Mouse (Mus musculus) kidney, embryonic 15.5 days (tissue): ENCODE measurements around the gene Cog5. TPM values are rescaled to one million over a fixed set of nuclear protein-coding genes. Genes with fewer than 3 reads are reported as not detected.

Experiments
- ATAC-seq: fragments of 200-750 bp; cut with Nextera tagmentation; replicated peaks from 2 replicates; pipeline ENCODE4 v1.8.0; 2017; ENCODE audit warnings: moderate TSS enrichment; ENCODE audit not compliant: low FRiP score
- H3K27ac ChIP-seq: fragments of 300-500 bp; sonication (generic); 2 replicates; pipeline ENCODE4 v1.5.1; 2015; ENCODE audit warnings: mild to moderate bottlenecking, inconsistent platforms
- H3K27me3 ChIP-seq: fragments of 300-500 bp; sonication (generic); 2 replicates; pipeline ENCODE4 v1.6.1; 2015; ENCODE audit warnings: inconsistent platforms
- H3K36me3 ChIP-seq: fragments of 300-500 bp; sonication (generic); 2 replicates; pipeline ENCODE4 v1.6.1; 2015; ENCODE audit warnings: inconsistent platforms
- H3K4me1 ChIP-seq: fragments of 300-500 bp; sonication (generic); 2 replicates; pipeline ENCODE4 v1.6.1; 2015; ENCODE audit warnings: inconsistent platforms
- H3K4me2 ChIP-seq: fragments of 300-500 bp; sonication (generic); 2 replicates; pipeline ENCODE4 v1.6.1; 2015; ENCODE audit warnings: moderate library complexity, mild to moderate bottlenecking, inconsistent platforms
- H3K4me3 ChIP-seq: fragments of 300-500 bp; sonication (generic); replicated peaks from 2 replicates; pipeline ENCODE4 v1.5.1; 2015; ENCODE audit warnings: mild to moderate bottlenecking, inconsistent platforms
- H3K9ac ChIP-seq: fragments of 300-500 bp; sonication (generic); 2 replicates; pipeline ENCODE4 v1.6.1; 2015; ENCODE audit warnings: mild to moderate bottlenecking, inconsistent platforms
- H3K9me3 ChIP-seq: fragments of 300-500 bp; sonication (generic); replicated peaks from 2 replicates; pipeline ENCODE4 v1.6.1; 2016; ENCODE audit warnings: inconsistent platforms
- WGBS: fragments of 180-500 bp; shearing (Covaris S2); methylation state at CpG from one replicate; pipeline ENCODE4 v1.1.7; 2015; ENCODE audit warnings: mixed read lengths; 5-methylcytosine and 5-hydroxymethylcytosine counted together
- polyA plus RNA-seq: library from polyadenylated mRNA; unstranded; fragments of >200 nt; fragmentation: Nextera tagmentation; extraction: Ambion mirVana; gene quantifications from 2 replicates; pipeline ENCODE4 v1.2.1, GENCODE M21; 2015

The Cog5 gene
- polyA plus RNA-seq, 1 experiment from 2014 or later = 27.9 TPM

GRCm38 (mm10) chr12:31876775-31877174 is 222.1 kb downstream of the Cog5 start:
- Histone ChIP-seq H3K4me2 (no peak overlapping the region), H3K4me3 (no peak overlapping the region), H3K27me3 (no peaks in the 10 kb centered on the region), H3K4me1 (no peaks in the 10 kb centered on the region), H3K27ac (no peak overlapping the region), H3K9me3 (no peaks in the 10 kb centered on the region), H3K9ac (no peak overlapping the region), H3K36me3 (no peaks in the 10 kb centered on the region)
- 88% methylated on average over 4 of the region's 4 CpGs for WGBS
- no peak for ATAC-seq

DNA sequence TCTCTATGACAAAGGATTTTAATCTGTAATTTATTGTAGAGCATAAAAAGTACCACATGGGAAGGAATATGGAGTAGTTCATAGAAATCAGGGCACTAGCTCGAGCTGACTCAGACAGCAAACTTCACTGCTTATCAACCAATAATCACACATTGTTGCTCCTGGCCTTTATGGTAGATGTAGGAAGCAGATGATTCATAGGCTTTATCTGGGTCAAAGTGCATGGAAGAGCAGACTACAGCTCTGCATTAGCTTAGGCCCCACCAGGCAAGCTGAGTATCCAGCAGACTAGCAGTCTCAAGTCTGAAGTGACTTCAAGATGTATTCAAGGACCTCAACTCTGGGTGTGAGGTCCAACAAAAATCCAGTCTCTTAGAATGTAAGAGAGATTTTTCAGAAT is 228.1 kb downstream of the Cog5 start:
- Histone ChIP-seq H3K27ac (no peak overlapping the region), H3K36me3 (peaks cover 16% of the 10 kb centered on the region), H3K4me1 (no peaks in the 10 kb centered on the region), H3K9me3 (no peaks in the 10 kb centered on the region), H3K4me2 (no peak overlapping the region), H3K27me3 (no peaks in the 10 kb centered on the region), H3K4me3 (no peak overlapping the region), H3K9ac (no peak overlapping the region)
- whole genome bisulfite sequencing = 57% methylated on average over 1 of the region's 1 CpGs
- ATAC-seq = no peak

DNA sequence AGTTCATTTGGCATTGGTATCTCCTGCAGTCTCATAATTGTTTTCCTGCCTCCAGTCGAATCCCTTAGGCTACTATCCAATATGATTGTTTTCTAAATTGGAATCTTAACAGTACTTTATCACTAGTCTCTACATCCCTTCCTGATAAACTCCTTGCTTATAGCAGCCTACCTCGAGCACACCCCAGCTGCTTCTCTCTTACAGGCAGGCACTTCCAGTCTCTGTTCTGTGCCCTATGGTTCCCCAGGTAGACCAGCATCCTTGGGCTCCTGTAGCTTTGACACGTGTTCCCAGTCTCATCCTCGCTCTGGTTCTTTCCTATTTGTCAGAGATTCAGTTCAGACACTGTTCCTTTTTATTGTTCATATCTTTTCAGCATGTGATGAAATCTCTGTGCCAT is 229.7 kb downstream of the Cog5 start:
- ATAC-seq = no peak

GRCm38 (mm10) chr12:31885084-31885483 is 230.4 kb downstream of the Cog5 start:
- Histone ChIP-seq H3K9ac (no peak overlapping the region), H3K9me3 (no peaks in the 10 kb centered on the region), H3K4me3 (no peak overlapping the region), H3K36me3 (peaks cover 20% of the 10 kb centered on the region), H3K27ac (no peak overlapping the region), H3K27me3 (no peaks in the 10 kb centered on the region), H3K4me1 (no peaks in the 10 kb centered on the region), H3K4me2 (no peak overlapping the region)
- ATAC-seq = no peak
- WGBS = 76% methylated on average over 4 of the region's 4 CpGs

More for the DNA sequence above, 229.7 kb downstream of the Cog5 start:
- Histone ChIP-seq H3K4me2 (no peak overlapping the region), H3K9ac (no peak overlapping the region), H3K27me3 (no peaks in the 10 kb centered on the region), H3K4me1 (no peaks in the 10 kb centered on the region), H3K9me3 (no peaks in the 10 kb centered on the region), H3K36me3 (peaks cover 19% of the 10 kb centered on the region), H3K27ac (no peak overlapping the region), H3K4me3 (no peak overlapping the region)
- WGBS = 85% methylated on average over 4 of the region's 4 CpGs

DNA sequence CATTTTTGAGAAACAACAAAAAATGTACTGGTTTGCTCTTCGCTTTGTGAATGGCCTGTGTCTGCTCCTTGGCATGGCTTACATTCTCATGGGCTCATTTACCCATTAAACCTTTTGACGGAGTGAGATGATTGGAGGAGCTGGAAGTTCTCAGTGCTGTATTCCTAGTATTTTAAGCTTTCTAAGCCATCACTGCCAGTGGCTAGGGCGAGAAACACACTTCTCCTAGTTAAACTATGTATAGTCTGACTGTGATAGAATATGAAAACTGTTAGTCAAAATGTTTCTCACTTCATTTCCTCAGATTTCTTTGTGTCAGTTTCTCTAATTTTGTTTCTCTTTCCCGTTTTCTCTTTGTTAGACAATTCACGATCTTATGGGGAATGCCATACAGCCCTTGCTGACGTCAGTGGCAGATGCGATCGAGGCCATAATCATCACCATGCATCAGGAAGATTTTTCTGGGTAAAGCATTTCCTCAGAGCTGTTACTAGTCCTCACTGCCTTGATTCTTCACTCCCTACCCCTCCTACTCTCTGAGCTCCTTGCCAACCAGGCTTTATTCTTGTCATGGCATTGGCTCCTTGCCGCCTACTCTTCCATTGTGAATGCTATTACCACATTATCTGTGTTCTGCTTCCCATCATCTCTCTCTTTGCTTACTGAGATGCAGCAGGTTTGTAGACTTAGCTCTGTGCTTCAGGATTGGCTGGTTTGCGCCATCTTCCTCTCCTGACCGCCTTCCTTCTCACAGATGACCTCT is 231.4 kb downstream of the Cog5 start:
- 94% methylated on average over 11 of the region's 11 CpGs for WGBS
- Histone ChIP-seq H3K27me3 (no peaks in the 10 kb centered on the region), H3K4me2 (no peak overlapping the region), H3K4me3 (no peak overlapping the region), H3K4me1 (no peaks in the 10 kb centered on the region), H3K9me3 (no peaks in the 10 kb centered on the region), H3K27ac (no peak overlapping the region), H3K9ac (no peak overlapping the region), H3K36me3 (peaks cover 24% of the 10 kb centered on the region)
- no peak for ATAC-seq

- no peak overlapping the region for H3K9ac ChIP-seq
- H3K9me3 ChIP-seq = no peaks in the 10 kb centered on the region
- H3K4me2 ChIP-seq = no peak overlapping the region
- H3K27ac ChIP-seq = no peak overlapping the region
- peaks cover 24% of the 10 kb centered on the region for H3K36me3 ChIP-seq
- WGBS = 76% methylated on average over 6 of the region's 6 CpGs
- H3K27me3 ChIP-seq = no peaks in the 10 kb centered on the region
- no peak overlapping the region for H3K4me3 ChIP-seq
- H3K4me1 ChIP-seq = no peaks in the 10 kb centered on the region
- ATAC-seq = no peak
These were observed 236.0 kb downstream of the Cog5 start for GRCm38 (mm10) chr12:31890685-31891084.

DNA sequence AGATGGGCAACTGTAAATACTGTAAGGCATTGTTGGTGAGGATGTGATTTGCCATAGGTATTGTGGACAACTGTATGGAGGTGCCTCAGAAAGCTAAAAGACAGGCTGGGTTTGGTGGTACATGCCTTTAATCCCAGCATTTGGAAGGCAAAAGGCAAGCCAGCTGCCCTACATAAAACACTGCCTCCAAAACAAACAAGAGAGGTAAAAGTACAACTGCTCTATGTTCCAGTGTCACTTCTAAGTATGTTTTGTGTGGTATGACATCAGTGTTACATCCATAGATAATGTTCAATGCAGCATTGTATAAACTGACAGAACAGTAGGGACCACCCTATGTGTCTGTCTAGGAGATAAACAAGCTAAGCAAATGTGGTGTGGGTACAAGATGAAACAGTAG is 237.4 kb downstream of the Cog5 start:
- Histone ChIP-seq H3K4me1 (0 out of 2 replicates have a peak, but pooled peaks cover 6% of the 10 kb centered on the region), H3K9me3 (no peaks in the 10 kb centered on the region), H3K4me2 (no peak overlapping the region), H3K27me3 (no peaks in the 10 kb centered on the region), H3K27ac (no peak overlapping the region), H3K9ac (no peak overlapping the region), H3K4me3 (no peak overlapping the region), H3K36me3 (peaks cover 14% of the 10 kb centered on the region)
- ATAC-seq = no peak

DNA sequence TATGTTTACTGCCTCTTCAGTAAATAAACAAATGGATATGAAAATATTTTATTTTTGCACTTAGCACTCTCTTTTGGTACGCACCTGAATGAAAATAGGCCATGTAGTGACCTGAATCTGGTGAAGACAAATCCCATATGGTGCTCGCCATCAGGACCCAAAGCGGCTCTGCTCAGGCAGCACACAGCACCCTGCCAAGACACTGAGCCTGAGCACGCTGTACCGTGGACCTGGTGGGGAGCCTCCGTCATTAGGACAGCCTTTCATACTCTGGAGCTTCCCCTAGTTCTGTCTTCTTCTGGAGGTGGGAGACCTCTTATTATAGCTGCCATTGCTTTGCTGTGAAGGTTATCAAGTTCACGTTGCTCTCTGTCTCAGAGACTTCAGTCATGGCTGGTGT is 238.1 kb downstream of the Cog5 start:
- no peak overlapping the region for H3K27ac ChIP-seq
- 90% methylated on average over 7 of the region's 7 CpGs for WGBS
- 0 out of 2 replicates have a peak, but pooled peaks cover 6% of the 10 kb centered on the region for H3K4me1 ChIP-seq
- no peak for ATAC-seq
- 0 out of 2 replicates have a peak, but pooled peaks cover 8% of the 10 kb centered on the region for H3K36me3 ChIP-seq
- H3K4me3 ChIP-seq = no peak overlapping the region
- no peak overlapping the region for H3K4me2 ChIP-seq
- H3K9ac ChIP-seq = no peak overlapping the region
- H3K9me3 ChIP-seq = no peaks in the 10 kb centered on the region
- H3K27me3 ChIP-seq = no peaks in the 10 kb centered on the region

GRCm38 (mm10) chr12:31895095-31895734 is 240.5 kb downstream of the Cog5 start:
- Histone ChIP-seq H3K9me3 (no peaks in the 10 kb centered on the region), H3K4me3 (no peak overlapping the region), H3K4me2 (no peak overlapping the region), H3K4me1 (0 out of 2 replicates have a peak, but pooled peaks cover 6% of the 10 kb centered on the region), H3K36me3 (0 out of 2 replicates have a peak, but pooled peaks cover 3% of the 10 kb centered on the region), H3K27me3 (no peaks in the 10 kb centered on the region), H3K9ac (no peak overlapping the region), H3K27ac (no peak overlapping the region)
- no peak for ATAC-seq
- WGBS = 52% methylated on average over 8 of the region's 8 CpGs

DNA sequence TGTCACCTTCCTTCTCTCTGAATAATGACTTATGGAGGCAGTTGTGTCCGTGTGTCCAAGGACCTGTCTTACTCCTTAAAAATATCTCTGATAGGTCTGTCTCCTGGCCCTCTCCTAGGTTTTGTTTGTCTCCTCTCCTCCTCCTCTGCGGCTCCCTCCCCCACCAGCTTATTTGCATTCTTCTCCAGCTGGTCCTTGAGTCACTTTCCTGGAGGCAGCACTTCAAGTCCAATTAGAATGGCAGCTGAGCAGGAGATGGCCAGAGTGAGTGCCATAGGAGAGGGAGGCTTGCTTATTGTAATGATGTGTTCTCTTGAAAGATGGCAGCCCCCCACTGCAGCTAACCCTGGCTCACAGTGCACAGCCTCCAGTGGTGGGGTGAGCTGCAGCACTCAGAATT is 241.2 kb downstream of the Cog5 start:
- no peaks in the 10 kb centered on the region for H3K36me3 ChIP-seq
- H3K4me2 ChIP-seq = no peak overlapping the region
- no peak overlapping the region for H3K9ac ChIP-seq
- WGBS = 18% methylated on average over 2 of the region's 2 CpGs
- H3K4me3 ChIP-seq = no peak overlapping the region
- no peaks in the 10 kb centered on the region for H3K27me3 ChIP-seq
- no peak for ATAC-seq
- no peaks in the 10 kb centered on the region for H3K9me3 ChIP-seq
- H3K4me1 ChIP-seq = 0 out of 2 replicates have a peak, but pooled peaks cover 6% of the 10 kb centered on the region
- H3K27ac ChIP-seq = no peak overlapping the region

- no peak for ATAC-seq
- H3K9me3 ChIP-seq = no peaks in the 10 kb centered on the region
- H3K36me3 ChIP-seq = no peaks in the 10 kb centered on the region
- no peak overlapping the region for H3K9ac ChIP-seq
- no peak overlapping the region for H3K27ac ChIP-seq
- H3K27me3 ChIP-seq = no peaks in the 10 kb centered on the region
- no peak overlapping the region for H3K4me3 ChIP-seq
- H3K4me2 ChIP-seq = no peak overlapping the region
- 0 out of 2 replicates have a peak, but pooled peaks cover 6% of the 10 kb centered on the region for H3K4me1 ChIP-seq
- 40% methylated on average over 5 of the region's 5 CpGs for WGBS
These were observed 241.6 kb downstream of the Cog5 start for GRCm38 (mm10) chr12:31896295-31896694.

DNA sequence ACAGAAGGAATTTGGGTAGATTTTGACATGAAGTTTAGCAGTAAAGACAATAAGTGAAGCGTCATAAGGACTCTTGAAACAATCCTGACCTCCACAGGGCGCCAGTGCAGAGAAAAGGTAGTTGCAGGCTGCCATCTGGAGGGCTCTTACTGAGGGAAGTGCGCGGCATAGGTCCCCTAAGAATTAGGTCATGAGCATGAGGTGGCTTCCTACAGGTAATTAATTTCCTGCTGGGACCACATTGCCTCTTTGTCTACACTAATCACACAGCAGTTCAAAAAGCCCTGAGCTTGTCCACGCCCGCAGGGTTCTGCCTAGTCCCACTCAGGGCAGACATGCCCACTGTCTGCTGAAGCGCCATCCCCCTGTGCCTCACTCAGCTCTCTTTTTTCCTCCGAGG is 242.3 kb downstream of the Cog5 start:
- Histone ChIP-seq H3K27ac (no peak overlapping the region), H3K27me3 (no peaks in the 10 kb centered on the region), H3K4me3 (no peak overlapping the region), H3K9me3 (no peaks in the 10 kb centered on the region), H3K9ac (no peak overlapping the region), H3K4me2 (no peak overlapping the region), H3K4me1 (0 out of 2 replicates have a peak, but pooled peaks cover 6% of the 10 kb centered on the region), H3K36me3 (peaks cover 5% of the 10 kb centered on the region; the same call in 1 of the 2 replicates)
- no peak for ATAC-seq
- 61% methylated on average over 8 of the region's 8 CpGs for WGBS
